Mouse (Mus musculus) urinary bladder, postnatal 36 days (tissue): ENCODE data around the gene Ccdc181.
A peak's percentile ranks its signal among the peaks of the same experiment; 100 is the strongest.

Experiments
- DNase-seq, 2 experiments: peaks; one replicate each; pipeline ENCODE4 v3.0.0; 2022; ENCODE audit warnings: low spot score in 2 of 2, mixed read lengths in 1 of 2

Gene Ccdc181

DNA sequence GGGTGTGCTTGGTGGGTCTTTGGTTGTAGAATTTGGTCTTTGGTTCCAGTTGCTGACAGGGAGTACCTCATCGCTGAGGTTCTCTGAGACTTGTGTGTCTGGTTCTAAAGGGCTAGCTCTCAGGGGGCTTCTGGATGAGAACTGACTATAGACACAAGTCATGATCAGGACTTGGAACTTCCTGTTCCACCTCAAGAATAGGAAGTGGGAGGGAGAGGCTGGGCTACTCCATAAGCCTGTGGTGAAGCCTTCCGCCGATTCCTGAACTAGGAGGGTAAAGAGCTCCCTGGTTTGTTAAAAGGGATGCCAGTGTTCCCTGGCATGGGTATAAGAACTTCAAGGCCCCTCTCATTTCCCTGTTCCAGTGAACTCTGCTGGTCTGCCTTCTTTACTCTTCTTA lies 8.6 kb downstream of the Ccdc181 start:
- no peak for DNase-seq

GRCm38 (mm10) chr1:164287406-164287805 lies 12.0 kb downstream of the Ccdc181 start:
- DNase-seq = no peak

DNA sequence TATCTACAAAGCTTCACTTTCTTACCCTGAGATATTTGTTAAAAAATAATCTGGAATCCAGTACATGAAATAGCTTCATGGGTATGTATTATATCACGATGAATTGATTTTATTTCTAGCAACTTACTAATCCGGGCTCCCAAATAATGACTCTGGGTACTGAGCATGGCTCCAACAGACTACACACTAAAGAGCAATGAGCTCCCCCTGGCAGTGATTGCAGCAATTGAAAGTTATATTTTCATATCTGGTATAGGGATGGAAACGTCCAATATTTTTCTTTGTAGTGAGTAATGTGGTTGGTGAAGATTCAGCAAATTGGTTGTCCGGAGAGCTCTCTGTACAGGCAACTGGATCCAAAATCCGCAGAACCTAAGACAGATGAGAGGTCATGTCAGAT lies 16.7 kb downstream of the Ccdc181 start:
- DNase-seq = no peak

DNA sequence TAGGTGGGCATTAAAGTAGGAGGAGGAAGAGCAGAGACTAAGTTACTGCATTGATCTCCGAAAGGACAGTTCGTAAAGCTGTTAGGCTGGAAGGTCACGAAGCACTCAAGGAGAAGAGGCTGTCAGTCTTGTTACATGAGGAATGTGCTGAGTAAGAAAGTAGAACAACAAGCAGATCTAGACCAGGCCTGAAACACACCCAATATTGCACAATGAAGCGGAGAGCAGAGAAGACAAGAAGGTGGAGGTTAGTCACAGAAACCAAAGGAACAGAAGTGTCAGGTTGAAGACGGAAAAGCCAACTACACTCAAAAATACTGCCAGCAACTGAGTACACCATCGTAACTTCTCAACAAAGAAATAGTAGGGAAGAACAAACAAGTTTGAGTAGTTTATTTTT lies 18.7 kb downstream of the Ccdc181 start:
- DNase-seq = no peak

- DNase-seq = no peak
Observed at GRCm38 (mm10) chr1:164296473-164296872, 21.1 kb downstream of the Ccdc181 start.

DNA sequence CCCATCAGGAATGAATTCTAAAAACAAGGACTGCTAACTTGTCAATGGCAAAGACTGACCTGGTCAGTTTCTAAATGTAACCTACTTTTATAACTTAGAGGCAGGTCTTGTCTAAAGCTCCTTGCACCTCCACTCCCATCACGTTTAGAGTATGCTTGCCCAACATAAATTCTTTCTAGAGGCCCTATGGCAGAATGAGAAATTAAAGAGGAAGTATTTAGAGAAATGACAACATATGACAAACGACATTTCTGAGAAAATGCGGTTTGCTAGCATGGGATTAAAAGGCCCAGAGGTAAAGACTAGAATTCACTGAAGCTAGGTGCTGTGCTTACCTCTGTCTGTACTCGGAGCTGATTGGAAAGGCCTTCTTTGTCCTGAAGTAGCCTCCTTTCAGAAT lies 26.6 kb downstream of the Ccdc181 start:
- no peak for DNase-seq

DNA sequence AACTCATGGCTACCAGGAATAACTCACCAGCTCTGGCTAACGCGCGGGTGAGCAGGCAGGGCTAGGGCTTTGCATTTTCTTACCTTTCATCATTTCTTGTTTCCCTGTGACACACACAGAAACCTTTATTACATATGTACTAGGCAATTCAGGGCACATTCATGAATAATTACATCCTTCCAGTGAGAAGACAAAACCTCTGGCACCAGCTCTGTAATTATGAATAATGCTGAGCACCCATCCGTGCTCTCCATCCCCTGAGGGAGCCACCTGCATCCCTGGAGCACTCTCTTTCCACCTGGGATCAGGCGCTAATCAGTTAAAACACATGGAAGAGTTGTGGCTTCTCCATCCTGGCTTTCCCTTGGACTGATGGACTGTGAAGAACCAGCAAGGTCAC lies 28.4 kb downstream of the Ccdc181 start, which contains the start of gene Nme7:
Nme7 (plus strand) TSS at position 301 of the 400 bp plus-strand sequence.
- DNase-seq = no peak

DNA sequence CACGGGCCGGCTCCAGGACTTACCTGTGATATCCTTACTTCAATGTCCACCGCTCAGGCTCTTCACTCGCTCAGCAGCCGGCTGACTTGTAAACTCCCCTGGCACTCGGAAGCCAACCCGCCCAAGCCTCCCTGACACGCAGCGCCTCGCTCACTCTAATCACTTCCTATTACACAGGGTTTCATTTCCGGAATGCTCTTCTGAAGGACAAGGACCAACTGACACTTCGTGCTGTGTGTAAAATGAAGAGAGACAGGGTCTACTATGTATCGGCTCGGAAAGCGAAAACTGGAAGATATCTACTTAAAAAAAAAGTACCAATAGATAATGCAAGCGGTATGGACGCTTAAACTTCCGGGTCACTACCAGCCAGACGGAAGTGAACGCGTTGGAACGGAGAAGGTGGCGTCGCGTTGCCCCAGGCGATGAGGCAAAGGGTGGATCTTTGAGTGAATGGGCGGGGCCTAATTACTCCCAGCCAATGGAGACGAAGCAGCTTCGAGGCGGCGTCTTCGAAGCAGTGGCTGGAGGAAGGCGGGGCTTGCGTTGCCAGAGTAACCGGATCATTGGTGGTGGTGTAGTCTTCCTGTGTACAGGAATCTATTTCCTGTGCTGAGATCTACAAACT lies 31.9 kb downstream of the Ccdc181 start, which contains the start of gene Blzf1:
Blzf1 (minus strand) TSS at position 366 of the 628 bp plus-strand sequence.
- peak; percentile 92 to 97 for DNase-seq

DNA sequence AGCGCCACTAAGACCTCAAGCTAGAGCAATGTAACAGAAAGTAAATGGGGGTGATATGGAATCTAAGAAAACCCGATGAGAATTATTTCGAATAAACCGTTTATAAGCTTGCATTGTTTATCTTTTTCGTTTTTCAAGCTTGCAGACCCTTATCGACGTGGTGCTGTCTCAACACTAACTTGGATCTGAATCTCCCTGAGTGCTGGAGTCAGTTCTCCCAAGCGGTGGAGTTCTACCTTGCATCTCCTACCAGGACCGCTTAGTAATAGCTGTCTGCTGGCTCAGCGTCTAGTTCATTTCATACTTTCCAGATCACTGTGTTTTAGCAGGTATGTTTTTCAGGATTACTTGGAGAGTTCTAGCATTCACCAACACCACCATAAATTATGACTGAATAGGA lies 32.5 kb downstream of the Ccdc181 start:
- DNase-seq = no peak

GRCm38 (mm10) chr1:164314085-164314484 lies 38.7 kb downstream of the Ccdc181 start:
- no peak for DNase-seq

- DNase-seq = no peak
Observed at GRCm38 (mm10) chr1:164315266-164315665, 39.9 kb downstream of the Ccdc181 start.

GRCm38 (mm10) chr1:164316697-164317096 lies 41.3 kb downstream of the Ccdc181 start:
- peak; percentile 58 to 70 for DNase-seq

DNA sequence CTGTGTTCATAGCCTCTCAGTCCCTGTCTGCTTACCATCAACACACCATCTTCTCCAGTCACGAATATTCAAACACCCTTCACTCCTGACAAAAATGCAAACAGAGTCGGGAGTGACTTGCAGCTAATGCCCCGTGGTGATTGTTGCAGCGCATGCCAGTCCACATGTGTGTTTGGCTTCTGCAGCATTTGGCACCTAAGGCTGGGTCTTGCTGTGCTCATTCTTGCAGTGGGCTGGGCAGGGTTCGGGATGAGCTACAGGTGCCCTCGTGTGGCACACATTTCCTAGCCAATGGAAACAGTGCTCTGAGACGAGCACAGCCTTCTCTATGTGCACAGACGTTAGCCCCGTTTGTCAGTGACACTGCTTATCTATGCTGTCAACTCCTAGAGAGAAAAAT lies 41.9 kb downstream of the Ccdc181 start:
- no peak for DNase-seq

DNA sequence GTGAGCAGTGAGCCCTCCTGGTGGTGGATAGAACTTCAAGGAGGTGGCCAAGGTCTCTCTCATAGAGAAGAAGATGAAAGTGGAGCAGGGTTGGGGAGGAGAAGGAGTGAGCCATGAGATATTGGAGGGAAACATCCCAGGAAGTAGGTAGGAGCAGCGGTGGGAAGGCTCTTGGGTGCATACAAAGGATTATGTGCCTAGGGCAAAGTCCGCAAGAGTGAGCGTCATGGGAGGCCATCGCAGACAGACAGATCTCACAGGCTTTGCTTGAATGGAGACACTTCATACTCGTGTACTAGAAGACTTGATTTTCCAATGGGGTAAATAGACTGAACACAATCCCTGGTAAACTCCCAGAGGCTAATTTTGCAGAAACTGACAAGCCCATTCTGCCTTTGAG lies 43.1 kb downstream of the Ccdc181 start:
- DNase-seq = no peak

GRCm38 (mm10) chr1:164319542-164320140 lies 44.3 kb downstream of the Ccdc181 start:
- no peak for DNase-seq

GRCm38 (mm10) chr1:164320731-164321130 lies 45.3 kb downstream of the Ccdc181 start:
- DNase-seq = no peak

GRCm38 (mm10) chr1:164321408-164321807 lies 46.0 kb downstream of the Ccdc181 start:
- DNase-seq = no peak

DNA sequence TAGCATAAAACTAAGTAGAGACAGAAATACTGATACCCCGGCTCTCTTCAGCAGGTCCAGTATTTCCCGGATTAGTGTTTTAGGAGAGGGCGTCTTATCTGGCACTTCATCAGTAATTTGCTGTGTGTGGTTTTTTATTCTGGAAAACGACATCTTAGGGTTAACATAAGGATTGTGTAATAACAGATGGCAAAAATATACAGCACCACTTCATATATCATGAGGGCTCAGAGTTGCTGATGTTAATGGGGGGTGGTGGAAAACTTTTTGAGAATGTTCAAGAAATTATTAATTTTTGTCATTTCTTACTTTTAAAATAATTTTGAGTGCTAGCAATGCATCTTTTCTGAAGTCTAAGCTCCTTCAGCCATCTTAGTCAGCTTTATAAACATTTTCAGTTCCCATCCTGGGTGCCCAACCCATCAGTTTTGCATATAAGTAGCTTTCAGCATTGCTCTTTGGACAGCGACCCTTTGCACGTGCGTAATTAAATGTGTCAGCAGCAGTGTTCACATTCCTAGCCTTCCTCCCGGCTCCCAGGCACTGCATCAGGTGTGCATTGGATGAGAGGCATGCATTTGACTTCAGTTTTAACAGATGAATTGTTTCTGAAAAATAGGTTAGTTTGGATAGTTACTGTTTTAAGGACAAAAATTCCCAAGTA lies 47.7 kb downstream of the Ccdc181 start:
- no peak for DNase-seq

DNA sequence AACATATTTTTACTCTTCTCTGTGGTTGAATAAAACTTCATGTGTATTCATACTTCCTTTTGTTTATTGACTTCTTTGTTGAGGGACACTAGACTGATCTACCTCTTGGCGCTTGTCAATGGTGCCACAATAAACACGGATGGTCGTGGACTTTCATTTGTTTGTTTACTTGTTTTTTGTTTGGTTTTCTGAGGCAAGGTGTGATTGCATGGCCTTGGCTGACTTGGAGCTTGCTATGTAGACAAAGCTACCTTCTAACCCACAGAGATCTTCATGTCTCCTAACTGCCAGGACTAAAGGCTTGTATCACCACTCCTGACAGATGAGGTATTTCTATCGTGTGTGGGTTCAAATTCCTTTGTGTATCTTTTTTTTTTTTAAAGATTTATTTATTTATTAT lies 48.8 kb downstream of the Ccdc181 start:
- DNase-seq = no peak

DNA sequence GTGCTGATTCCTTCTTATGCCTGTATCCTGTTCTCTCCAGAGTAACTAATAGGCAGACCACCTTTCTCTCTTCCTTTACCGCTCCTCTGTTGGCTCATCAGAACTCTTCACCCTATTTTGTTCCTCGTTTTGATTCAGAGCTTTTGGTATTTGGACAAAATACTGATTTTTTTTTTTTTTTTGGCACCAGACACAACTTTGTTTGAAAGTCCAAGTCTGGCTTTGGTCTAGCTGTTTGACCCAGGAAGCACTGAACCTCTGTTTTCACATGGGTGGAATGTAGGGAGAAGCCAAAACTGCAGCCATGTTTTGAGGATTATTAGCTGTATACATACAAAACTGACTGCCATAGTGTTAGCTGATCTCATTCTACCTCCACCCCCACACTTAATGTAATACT lies 49.5 kb downstream of the Ccdc181 start:
- no peak for DNase-seq

GRCm38 (mm10) chr1:164326600-164327155 lies 51.3 kb downstream of the Ccdc181 start:
- no peak for DNase-seq

GRCm38 (mm10) chr1:164327764-164328163 lies 52.4 kb downstream of the Ccdc181 start:
- no peak for DNase-seq

DNA sequence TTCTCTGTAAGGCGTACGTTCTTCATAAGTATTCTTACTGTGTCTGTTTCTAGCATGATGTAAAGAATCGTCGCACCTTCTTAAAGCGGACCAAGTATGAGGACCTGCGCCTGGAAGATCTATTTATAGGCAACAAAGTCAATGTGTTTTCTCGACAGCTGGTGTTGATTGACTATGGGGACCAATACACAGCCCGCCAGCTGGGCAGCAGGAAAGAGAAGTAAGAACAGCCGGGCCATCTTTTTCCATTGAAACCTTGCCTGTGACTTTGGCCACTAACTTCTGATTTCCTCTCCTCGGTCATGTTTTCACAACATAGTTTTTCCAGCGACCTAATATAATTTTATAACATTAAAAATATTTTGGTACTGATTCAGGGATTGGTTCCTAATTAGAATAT lies 57.2 kb downstream of the Ccdc181 start:
- DNase-seq = no peak
